Mouse (Mus musculus): ENCODE measurements at regions not wholly inside any gene's neighbourhood (a gene's known extent, or its start where the extent isn't known, plus 50 kb on each side); places are given as distances from the start of the nearest gene placed in this dataset.

DNA sequence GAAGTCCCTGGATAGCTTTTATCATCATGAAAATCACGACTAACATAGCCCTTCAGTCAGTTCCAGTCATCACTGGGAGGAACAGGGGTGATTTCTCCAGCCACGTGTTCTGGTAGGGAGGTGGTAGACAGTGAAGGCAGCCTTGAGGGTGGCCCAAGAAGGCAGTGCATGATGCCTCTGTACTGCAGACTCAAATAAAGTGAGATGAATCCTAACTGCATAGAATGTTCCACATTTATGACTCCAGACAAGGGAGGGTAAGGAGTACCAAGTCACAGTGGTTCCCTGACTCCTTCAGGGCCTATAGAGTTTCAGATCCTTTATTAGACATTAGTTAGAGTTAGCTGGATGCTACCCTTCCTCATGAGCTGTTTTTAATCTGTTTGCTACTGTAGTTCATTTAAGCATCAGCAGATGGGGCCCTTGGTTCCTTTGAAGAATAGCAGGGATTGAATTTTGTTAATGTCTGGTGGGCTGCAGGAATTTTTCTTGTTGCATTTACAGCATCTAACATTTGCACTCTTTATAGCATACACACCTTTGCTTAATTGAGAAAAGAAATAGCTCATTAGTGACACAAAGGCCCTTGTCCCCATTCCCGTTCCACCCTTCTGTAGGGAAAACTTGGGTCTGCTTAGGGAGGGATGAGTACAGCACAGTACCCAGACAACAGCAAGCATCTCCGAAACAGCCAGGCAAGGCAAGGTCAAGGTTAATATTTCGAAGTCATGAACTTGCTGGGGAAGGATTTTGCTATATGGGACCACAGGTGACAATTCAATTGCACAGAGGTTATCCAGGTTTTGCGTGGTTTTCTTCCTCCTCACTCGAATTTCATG lies 359.0 kb upstream of the Pkn2 start:
- TF ChIP-seq POLR2A (IDR thresholded peaks at IDR 0.05; ENCODE audit: borderline replicate concordance, extremely low read depth, low read depth, low read length) (no peak), CTCF (IDR thresholded peaks at IDR 0.05; ENCODE audit: insufficient read depth, low read length) (no peak)
